Mouse (Mus musculus): ENCODE measurements around the gene Alyref2. TPM values are rescaled to one million over a fixed set of nuclear protein-coding genes. Genes with fewer than 3 reads are reported as not detected.

The Alyref2 gene
- polyA plus RNA-seq (2016; fragmentation: Nextera tagmentation; extraction: Ambion mirVana), result 13.3 and 14.6 TPM in 2 replicates

DNA sequence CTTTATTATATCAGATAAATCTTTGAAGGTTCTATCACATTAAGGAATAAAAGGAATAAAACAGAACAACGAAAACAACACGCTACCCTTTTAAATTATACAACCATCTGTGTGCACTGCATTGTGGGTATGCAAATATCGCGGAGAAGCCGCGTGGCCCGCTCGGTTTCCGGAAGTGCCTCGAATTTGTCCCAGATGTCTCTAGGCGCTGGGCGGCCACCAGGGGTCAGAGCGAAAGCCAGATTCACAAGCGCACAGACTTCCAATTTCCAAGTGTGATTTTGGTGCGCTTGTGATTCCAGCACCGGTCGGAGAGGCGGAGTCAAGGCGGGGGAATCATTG is at the start of gene Alyref2:
Alyref2 (plus strand) TSS at position 229 of the 342 bp plus-strand sequence.
- peak; percentile 84 for ATAC-seq (ENCODE audit: insufficient number of reproducible peaks, insufficient read depth, low FRiP score, low TSS enrichment)

GRCm38 (mm10) chr1:171454926-171455325 is 48.4 kb upstream of the Alyref2 start:
- no peak overlapping the region for H3K27ac ChIP-seq
- peaks cover 5% of the 10 kb centered on the region; the same call in 1 of the 2 replicates for H3K4me1 ChIP-seq
- ATAC-seq (ENCODE audit: insufficient number of reproducible peaks, insufficient read depth, low FRiP score, low TSS enrichment), result no peak
- H3K9ac ChIP-seq, result no peak overlapping the region
- no peaks in the 10 kb centered on the region for H3K9me3 ChIP-seq
- no peak overlapping the region for H3K4me2 ChIP-seq (replicated peaks)
- H3K36me3 ChIP-seq, result no peaks in the 10 kb centered on the region
- no peak overlapping the region for H3K4me3 ChIP-seq
- no peaks in the 10 kb centered on the region for H3K27me3 ChIP-seq
- WGBS, result 86% methylated on average over 6 of the region's 6 CpGs

More for the DNA sequence above, at the start of gene Alyref2:
- Histone ChIP-seq H3K27me3 (no peaks in the 10 kb centered on the region), H3K4me1 (0 out of 2 replicates have a peak, but pooled peaks cover 3% of the 10 kb centered on the region), H3K4me2 (replicated peaks) (peak within 1 kb of the TSS; percentile 68), H3K36me3 (no peaks in the 10 kb centered on the region), H3K27ac (peak within 1 kb of the TSS; percentile 88), H3K9me3 (0 out of 2 replicates have a peak, but pooled peaks cover 3% of the 10 kb centered on the region), H3K9ac (peak within 1 kb of the TSS; percentile 71), H3K4me3 (peak within 1 kb of the TSS; percentile 64)
- under 1% methylated on average over 19 of the region's 19 CpGs for whole genome bisulfite sequencing

- H3K4me3 ChIP-seq, result no peak overlapping the region
- WGBS, result 92% methylated on average over 1 of the region's 1 CpGs
- H3K27ac ChIP-seq, result no peak overlapping the region
- peaks cover 5% of the 10 kb centered on the region; the same call in 1 of the 2 replicates for H3K4me1 ChIP-seq
- H3K4me2 ChIP-seq (replicated peaks), result no peak overlapping the region
- ATAC-seq (ENCODE audit: insufficient number of reproducible peaks, insufficient read depth, low FRiP score, low TSS enrichment), result no peak
- H3K9me3 ChIP-seq, result no peaks in the 10 kb centered on the region
- H3K27me3 ChIP-seq, result no peaks in the 10 kb centered on the region
- no peak overlapping the region for H3K9ac ChIP-seq
- no peaks in the 10 kb centered on the region for H3K36me3 ChIP-seq
Observed at GRCm38 (mm10) chr1:171457568-171457967, 45.7 kb upstream of the Alyref2 start.

DNA sequence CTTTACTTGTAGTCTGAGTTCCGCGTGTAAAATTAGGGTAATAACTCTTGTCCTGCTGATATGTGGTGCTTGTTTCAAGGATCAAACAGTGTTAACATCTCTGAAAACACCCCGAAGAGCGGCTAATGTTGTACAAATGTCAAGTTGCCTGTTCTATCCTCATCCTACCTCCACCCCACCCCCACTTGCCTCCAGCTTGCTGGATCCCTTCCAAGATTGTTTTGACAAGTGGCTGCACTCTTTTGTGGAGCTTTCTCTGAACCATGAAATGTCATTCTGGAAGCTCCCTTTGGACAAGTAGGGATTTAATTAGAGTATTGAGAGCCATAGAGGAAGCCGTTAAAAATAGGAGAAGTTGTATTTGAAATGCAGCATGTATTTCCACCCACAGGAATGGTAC is 43.5 kb upstream of the Alyref2 start:
- Histone ChIP-seq H3K9me3 (no peaks in the 10 kb centered on the region), H3K27ac (no peak overlapping the region), H3K4me2 (replicated peaks) (no peak overlapping the region), H3K4me3 (no peak overlapping the region), H3K36me3 (no peaks in the 10 kb centered on the region), H3K9ac (no peak overlapping the region), H3K4me1 (peaks cover 5% of the 10 kb centered on the region; the same call in 1 of the 2 replicates), H3K27me3 (no peaks in the 10 kb centered on the region)
- ATAC-seq (ENCODE audit: insufficient number of reproducible peaks, insufficient read depth, low FRiP score, low TSS enrichment), result no peak
- WGBS, result 43% methylated on average over 5 of the region's 5 CpGs

GRCm38 (mm10) chr1:171460551-171461503 is 42.5 kb upstream of the Alyref2 start:
- WGBS, result 89% methylated on average over 22 of the region's 22 CpGs
- no peaks in the 10 kb centered on the region for H3K27me3 ChIP-seq

DNA sequence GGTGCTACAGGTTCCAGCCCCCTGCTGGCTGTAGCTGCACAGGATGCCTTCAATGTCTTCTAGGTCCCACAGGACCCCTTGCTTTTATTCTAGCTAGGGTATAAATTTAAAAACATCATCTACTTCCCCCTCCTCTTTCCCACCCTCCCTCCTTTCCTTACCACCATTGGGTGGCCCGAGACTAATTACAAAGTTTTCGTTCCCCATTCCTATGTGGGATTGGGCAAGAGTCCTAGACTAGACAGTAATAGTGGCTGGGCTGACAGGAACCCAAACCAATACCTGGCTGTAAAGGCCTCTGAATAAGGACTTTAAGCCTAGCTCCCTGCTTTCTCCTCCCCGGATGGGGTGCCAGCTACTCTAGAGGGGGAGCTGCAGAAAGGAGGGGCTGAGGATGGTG is 40.1 kb upstream of the Alyref2 start:
- H3K4me3 ChIP-seq, result no peak overlapping the region
- peaks cover 5% of the 10 kb centered on the region; the same call in 1 of the 2 replicates for H3K4me1 ChIP-seq
- no peak for ATAC-seq (ENCODE audit: insufficient number of reproducible peaks, insufficient read depth, low FRiP score, low TSS enrichment)
- no peaks in the 10 kb centered on the region for H3K27me3 ChIP-seq
- H3K27ac ChIP-seq, result no peak overlapping the region
- H3K36me3 ChIP-seq, result no peaks in the 10 kb centered on the region
- WGBS, result 90% methylated on average over 3 of the region's 3 CpGs
- H3K9me3 ChIP-seq, result no peaks in the 10 kb centered on the region
- H3K4me2 ChIP-seq (replicated peaks), result no peak overlapping the region
- no peak overlapping the region for H3K9ac ChIP-seq

More at GRCm38 (mm10) chr1:171460551-171461503, 42.5 kb upstream of the Alyref2 start:
- H3K9ac ChIP-seq, result no peak overlapping the region
- H3K27ac ChIP-seq, result no peak overlapping the region
- no peak overlapping the region for H3K4me2 ChIP-seq (replicated peaks)
- peaks cover 5% of the 10 kb centered on the region; the same call in 1 of the 2 replicates for H3K4me1 ChIP-seq
- no peaks in the 10 kb centered on the region for H3K36me3 ChIP-seq
- no peaks in the 10 kb centered on the region for H3K9me3 ChIP-seq
- ATAC-seq (ENCODE audit: insufficient number of reproducible peaks, insufficient read depth, low FRiP score, low TSS enrichment), result peak; percentile 49; the same call in 1 of the 2 replicates
- H3K4me3 ChIP-seq, result no peak overlapping the region

- Histone ChIP-seq H3K4me2 (replicated peaks) (no peak overlapping the region), H3K4me1 (no peaks in the 10 kb centered on the region), H3K27ac (no peak overlapping the region), H3K36me3 (no peaks in the 10 kb centered on the region), H3K27me3 (no peaks in the 10 kb centered on the region), H3K4me3 (no peak overlapping the region), H3K9me3 (no peaks in the 10 kb centered on the region), H3K9ac (no peak overlapping the region)
- no peak for ATAC-seq (ENCODE audit: insufficient number of reproducible peaks, insufficient read depth, low FRiP score, low TSS enrichment)
- WGBS, result 88% methylated on average over 5 of the region's 5 CpGs
Observed at GRCm38 (mm10) chr1:171465749-171466412, 37.4 kb upstream of the Alyref2 start.

GRCm38 (mm10) chr1:171466565-171466964 is 36.7 kb upstream of the Alyref2 start:
- no peak overlapping the region for H3K27ac ChIP-seq

GRCm38 (mm10) chr1:171469678-171470077 is 33.6 kb upstream of the Alyref2 start:
- Histone ChIP-seq H3K36me3 (no peaks in the 10 kb centered on the region), H3K9me3 (no peaks in the 10 kb centered on the region), H3K27me3 (no peaks in the 10 kb centered on the region), H3K4me3 (no peak overlapping the region), H3K4me2 (replicated peaks) (no peak overlapping the region), H3K9ac (no peak overlapping the region), H3K27ac (no peak overlapping the region), H3K4me1 (no peaks in the 10 kb centered on the region)
- no peak for ATAC-seq (ENCODE audit: insufficient number of reproducible peaks, insufficient read depth, low FRiP score, low TSS enrichment)
- WGBS, result 89% methylated on average over 3 of the region's 3 CpGs

More at GRCm38 (mm10) chr1:171466565-171466964, 36.7 kb upstream of the Alyref2 start:
- no peaks in the 10 kb centered on the region for H3K4me1 ChIP-seq
- no peaks in the 10 kb centered on the region for H3K36me3 ChIP-seq
- whole genome bisulfite sequencing, result 81% methylated on average over 4 of the region's 4 CpGs
- H3K9ac ChIP-seq, result no peak overlapping the region
- ATAC-seq (ENCODE audit: insufficient number of reproducible peaks, insufficient read depth, low FRiP score, low TSS enrichment), result no peak
- no peak overlapping the region for H3K4me2 ChIP-seq (replicated peaks)
- no peak overlapping the region for H3K4me3 ChIP-seq
- no peaks in the 10 kb centered on the region for H3K27me3 ChIP-seq
- H3K9me3 ChIP-seq, result no peaks in the 10 kb centered on the region

DNA sequence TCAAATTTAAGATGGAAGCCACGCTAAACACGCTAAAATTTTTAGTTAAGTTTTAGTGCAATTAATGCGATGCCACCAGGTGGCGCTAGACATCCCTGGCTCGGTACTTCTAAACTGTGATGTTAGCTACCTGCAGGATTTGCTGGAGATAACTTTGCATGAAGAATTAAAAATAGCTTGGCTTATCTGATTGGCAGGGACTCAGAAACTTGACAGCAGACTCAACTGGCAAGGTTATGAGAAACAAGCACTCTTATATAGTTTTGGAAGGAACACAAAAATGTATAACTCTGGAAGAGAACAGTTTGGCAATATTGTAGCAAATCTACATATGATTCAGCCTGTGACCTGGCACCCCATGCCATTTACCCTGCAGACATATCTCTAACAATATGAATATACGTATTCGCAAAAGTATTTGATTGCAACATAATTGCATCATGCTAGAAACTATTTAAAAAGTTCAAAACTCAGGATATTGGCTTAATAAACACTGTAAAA is 32.9 kb upstream of the Alyref2 start:
- no peak overlapping the region for H3K27ac ChIP-seq
- H3K4me3 ChIP-seq, result no peak overlapping the region
- H3K4me1 ChIP-seq, result no peaks in the 10 kb centered on the region
- H3K9me3 ChIP-seq, result no peaks in the 10 kb centered on the region
- ATAC-seq (ENCODE audit: insufficient number of reproducible peaks, insufficient read depth, low FRiP score, low TSS enrichment), result no peak
- H3K4me2 ChIP-seq (replicated peaks), result no peak overlapping the region
- H3K36me3 ChIP-seq, result no peaks in the 10 kb centered on the region
- 28% methylated on average over 7 of the region's 7 CpGs for WGBS
- no peak overlapping the region for H3K9ac ChIP-seq
- no peaks in the 10 kb centered on the region for H3K27me3 ChIP-seq

DNA sequence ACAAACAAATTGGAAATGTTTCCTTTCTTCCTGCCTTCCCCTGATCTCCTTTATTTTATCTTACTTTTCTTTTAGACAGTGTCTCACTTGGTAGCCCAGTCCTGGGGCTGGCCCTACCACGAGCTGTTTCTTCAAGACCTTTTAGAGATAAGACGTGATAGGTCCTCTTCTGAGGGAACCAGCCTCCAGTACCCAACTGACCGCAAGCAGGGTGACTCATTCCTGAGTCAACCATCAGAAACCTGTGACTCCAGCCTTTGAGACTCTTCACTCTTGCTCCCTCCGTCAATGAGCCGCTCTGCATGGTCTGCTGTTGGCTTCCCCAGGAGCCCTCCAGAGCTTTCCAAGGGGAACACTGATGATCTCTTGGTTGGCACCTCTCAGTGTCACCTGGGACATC is 32.4 kb upstream of the Alyref2 start:
- no peaks in the 10 kb centered on the region for H3K36me3 ChIP-seq
- 85% methylated on average over 5 of the region's 5 CpGs for WGBS
- H3K4me3 ChIP-seq, result no peak overlapping the region
- ATAC-seq (ENCODE audit: insufficient number of reproducible peaks, insufficient read depth, low FRiP score, low TSS enrichment), result no peak
- no peak overlapping the region for H3K9ac ChIP-seq
- no peak overlapping the region for H3K27ac ChIP-seq
- no peaks in the 10 kb centered on the region for H3K4me1 ChIP-seq
- H3K4me2 ChIP-seq (replicated peaks), result no peak overlapping the region
- no peaks in the 10 kb centered on the region for H3K9me3 ChIP-seq
- H3K27me3 ChIP-seq, result no peaks in the 10 kb centered on the region
